Mouse (Mus musculus): ENCODE results near the gene Ppp2r5c. TPM values are rescaled to one million over a fixed set of nuclear protein-coding genes. Genes with fewer than 3 reads are reported as not detected.

The Ppp2r5c gene
- polyA plus RNA-seq, 1 experiment from 2014 or later, result 102 TPM

DNA sequence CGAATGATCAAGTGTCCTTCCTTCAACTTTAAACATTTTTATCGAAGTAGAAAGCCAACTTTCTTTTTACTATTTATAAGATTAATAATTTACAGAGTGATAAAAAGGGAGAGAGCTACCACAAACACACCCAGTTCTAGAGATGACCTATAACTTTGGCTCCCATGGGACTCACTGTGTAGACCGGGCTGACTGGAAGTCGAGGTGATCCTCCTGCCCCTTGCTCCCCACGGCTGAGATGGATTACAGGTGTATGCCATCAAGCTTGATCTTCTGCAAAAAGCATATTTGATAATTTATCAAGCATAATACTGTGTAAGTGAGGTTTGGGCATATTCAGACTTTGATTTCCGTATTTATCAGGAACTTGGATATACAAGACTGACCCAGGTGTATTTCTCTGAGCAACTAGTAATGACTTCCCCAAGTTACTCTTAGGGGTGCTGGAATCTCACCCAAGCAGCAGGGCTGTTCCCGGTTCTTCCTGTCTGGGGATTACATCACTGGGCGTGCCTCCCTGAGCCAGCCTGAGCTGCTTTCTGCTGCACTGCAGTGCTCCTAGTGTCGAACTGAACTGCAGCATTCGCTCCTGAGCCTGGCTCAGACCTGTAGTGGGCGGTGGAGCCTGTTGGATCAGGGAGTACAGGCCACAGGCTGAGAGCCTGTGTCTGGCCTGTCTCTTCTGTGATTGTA is 161.7 kb downstream of the Ppp2r5c start:
- H3K27ac ChIP-seq (ENCODE audit: low read length), result peak overlapping the region; percentile 34; the same call in 1 of the 2 replicates
- 43% methylated on average over 11 of the region's 11 CpGs for WGBS

DNA sequence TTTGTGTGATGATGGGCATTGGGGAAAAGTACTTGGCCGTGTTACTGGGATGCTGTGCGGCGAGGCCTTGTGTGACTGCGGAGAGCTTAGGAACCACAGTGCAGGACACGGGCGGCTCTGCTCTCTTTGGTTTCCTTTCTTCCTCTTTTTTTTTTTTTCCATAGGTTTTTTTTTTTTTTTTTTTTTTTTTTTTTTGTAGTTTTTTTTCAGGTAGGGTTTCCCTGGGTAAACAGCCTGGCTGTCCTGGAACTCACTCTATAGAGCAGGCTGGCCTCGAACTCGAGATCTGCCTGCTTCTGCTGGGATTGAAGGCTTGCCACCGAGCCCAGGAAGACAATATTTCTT is 162.2 kb downstream of the Ppp2r5c start:
- Histone ChIP-seq H3K27me3 (replicated peaks; ENCODE audit: insufficient read depth, low read length) (no peaks in the 10 kb centered on the region), H3K27ac (ENCODE audit: low read length) (peak overlapping the region; percentile 34; the same call in 1 of the 2 replicates), H3K9ac (replicated peaks; ENCODE audit: low read depth) (no peak overlapping the region), H3K9me3 (ENCODE audit: low read length) (no peaks in the 10 kb centered on the region), H3K36me3 (ENCODE audit: insufficient read depth, low read length) (peaks cover 11% of the 10 kb centered on the region), H3K4me1 (ENCODE audit: insufficient read depth, low read depth, low read length) (no peaks in the 10 kb centered on the region), H3K4me3 (ENCODE audit: low read depth, low read length) (no peak overlapping the region), H3K4me2 (replicated peaks; ENCODE audit: low read depth, low read length) (no peak overlapping the region)
- no peak for TF ChIP-seq CTCF (IDR thresholded peaks at IDR 0.05)
- TF ChIP-seq EP300 (IDR thresholded peaks at IDR 0.05), result no peak
- no peak for DNase-seq (ENCODE audit: low spot score)
- ATAC-seq, result no peak
- 77% methylated on average over 9 of the region's 9 CpGs for WGBS

More for the DNA sequence above, 161.7 kb downstream of the Ppp2r5c start:
- no peaks in the 10 kb centered on the region for H3K27me3 ChIP-seq (replicated peaks; ENCODE audit: insufficient read depth, low read length)
- H3K36me3 ChIP-seq (ENCODE audit: insufficient read depth, low read length), result peaks cover 8% of the 10 kb centered on the region
- no peak overlapping the region for H3K9ac ChIP-seq (replicated peaks; ENCODE audit: low read depth)
- H3K4me2 ChIP-seq (replicated peaks; ENCODE audit: low read depth, low read length), result no peak overlapping the region
- peak; percentile 97 for ATAC-seq
- TF ChIP-seq EP300 (IDR thresholded peaks at IDR 0.05) (peak; percentile 47), CTCF (IDR thresholded peaks at IDR 0.05) (peak; percentile 75)
- H3K4me3 ChIP-seq (ENCODE audit: low read depth, low read length), result no peak overlapping the region
- no peaks in the 10 kb centered on the region for H3K9me3 ChIP-seq (ENCODE audit: low read length)
- DNase-seq (ENCODE audit: low spot score), result peak; percentile 91
- H3K4me1 ChIP-seq (ENCODE audit: insufficient read depth, low read depth, low read length), result no peaks in the 10 kb centered on the region

DNA sequence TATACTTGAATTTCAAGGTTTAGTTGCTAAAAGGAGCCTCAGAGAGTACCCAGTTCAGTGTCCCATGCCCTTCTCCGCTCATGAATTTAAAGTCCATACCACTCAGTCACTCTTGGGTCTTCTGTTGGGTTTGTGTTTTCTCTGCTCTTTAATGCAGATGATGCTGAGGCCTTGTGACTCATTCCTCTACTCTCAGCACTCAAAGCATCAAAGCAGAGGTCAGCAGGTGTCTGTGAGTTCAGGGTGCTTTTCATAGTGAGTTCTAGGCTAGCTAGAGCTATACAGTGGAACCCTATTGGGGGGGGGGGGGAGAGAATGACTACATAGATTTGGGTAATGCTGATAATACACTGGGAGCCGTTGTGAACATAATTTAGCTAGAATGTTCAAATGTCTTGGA is 163.8 kb downstream of the Ppp2r5c start:
- DNase-seq (ENCODE audit: low spot score), result no peak
- TF ChIP-seq EP300 (IDR thresholded peaks at IDR 0.05) (no peak), CTCF (IDR thresholded peaks at IDR 0.05) (no peak)
- no peak for ATAC-seq
- WGBS, result 100% methylated on average over 2 of the region's 2 CpGs
- H3K4me1 ChIP-seq (ENCODE audit: insufficient read depth, low read depth, low read length), result no peaks in the 10 kb centered on the region
- H3K27me3 ChIP-seq (replicated peaks; ENCODE audit: insufficient read depth, low read length), result no peaks in the 10 kb centered on the region
- H3K27ac ChIP-seq (ENCODE audit: low read length), result no peak overlapping the region
- no peak overlapping the region for H3K4me3 ChIP-seq (ENCODE audit: low read depth, low read length)
- H3K4me2 ChIP-seq (replicated peaks; ENCODE audit: low read depth, low read length), result no peak overlapping the region
- H3K9me3 ChIP-seq (ENCODE audit: low read length), result no peaks in the 10 kb centered on the region
- no peak overlapping the region for H3K9ac ChIP-seq (replicated peaks; ENCODE audit: low read depth)
- H3K36me3 ChIP-seq (ENCODE audit: insufficient read depth, low read length), result peaks cover 24% of the 10 kb centered on the region

DNA sequence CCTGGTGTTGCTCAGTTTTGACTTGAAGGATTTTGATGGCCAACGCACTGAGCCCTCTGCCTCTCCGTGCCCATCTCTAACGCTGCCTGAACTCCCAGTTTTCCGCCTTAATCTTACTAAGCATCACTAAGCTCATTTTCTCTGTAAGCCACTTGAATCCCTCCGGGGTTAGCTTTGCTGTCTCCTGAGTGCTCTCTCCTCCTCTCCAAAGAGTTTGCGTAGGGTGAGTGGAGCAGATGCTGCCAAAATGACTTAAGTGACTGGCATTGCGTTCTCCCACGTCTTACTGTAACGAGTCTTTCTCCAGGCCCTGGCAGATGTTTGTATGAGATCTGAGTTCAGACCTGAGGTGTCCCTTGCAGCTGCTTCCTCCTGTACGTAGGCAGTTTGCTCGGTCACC is 183.1 kb downstream of the Ppp2r5c start:
- H3K9me3 ChIP-seq (ENCODE audit: low read length), result no peaks in the 10 kb centered on the region
- no peaks in the 10 kb centered on the region for H3K4me1 ChIP-seq (ENCODE audit: insufficient read depth, low read depth, low read length)
- DNase-seq (ENCODE audit: low spot score) (no peak), ATAC-seq (no peak)
- no peaks in the 10 kb centered on the region for H3K27me3 ChIP-seq (replicated peaks; ENCODE audit: insufficient read depth, low read length)
- H3K4me2 ChIP-seq (replicated peaks; ENCODE audit: low read depth, low read length), result no peak overlapping the region
- no peak overlapping the region for H3K4me3 ChIP-seq (ENCODE audit: low read depth, low read length)
- H3K9ac ChIP-seq (replicated peaks; ENCODE audit: low read depth), result no peak overlapping the region
- H3K36me3 ChIP-seq (ENCODE audit: insufficient read depth, low read length), result peaks cover 82% of the 10 kb centered on the region
- 91% methylated on average over 11 of the region's 11 CpGs for WGBS
- no peak for TF ChIP-seq CTCF (IDR thresholded peaks at IDR 0.05)
- TF ChIP-seq EP300 (IDR thresholded peaks at IDR 0.05), result no peak
- no peak overlapping the region for H3K27ac ChIP-seq (ENCODE audit: low read length)

Other genes with a start within 250 kb of the Ppp2r5c start
- gene Dio3, start 168.1 kb upstream of the Ppp2r5c start, polyA plus RNA-seq (2015; fragmentation: Nextera tagmentation; extraction: Ambion mirVana), result 0.11 TPM in 1 of 2 replicates, not detected in the other
- gene Dync1h1, start 154.3 kb downstream of the Ppp2r5c start, polyA plus RNA-seq (2015; fragmentation: Nextera tagmentation; extraction: Ambion mirVana), result 34.7 and 38.1 TPM in 2 replicates
- gene 1700001K19Rik, start 235.5 kb downstream of the Ppp2r5c start, polyA plus RNA-seq (2015; fragmentation: Nextera tagmentation; extraction: Ambion mirVana), result not detected in 2 replicates